Comparison of ENCODE assay signal across 19 mouse cellular contexts in genomic region chr11:46276168-46276567, GRCm38 (mm10). TPM values are rescaled to one million over a fixed set of nuclear protein-coding genes. Genes with fewer than 3 reads are reported as not detected.
A peak's percentile ranks its signal among the peaks of the same experiment; 100 is the strongest.
DNase-seq lines count a peak whose midpoint lies in the region; ATAC-seq and TF ChIP-seq lines count a peak whose summit lies in the region.
"Had no signal": no experiment of that assay in that cellular context is flagged by ENCODE, and none has a peak within 500 bp of the region (broad histone marks: within the 10 kb centered on the region; RNA-seq: fewer than 3 reads in every experiment).

No protein-coding gene starts in this region.

- 0 out of 2 replicates have a peak, but pooled peaks cover 4% of the 10 kb centered on the region for H3K4me1 ChIP-seq in heart, embryonic 10.5 days
- H3K4me1 ChIP-seq in heart, postnatal 0 days (ENCODE audit: control insufficient read depth, insufficient read depth) = 0 out of 2 replicates have a peak, but pooled peaks cover 4% of the 10 kb centered on the region
- H3K4me1 ChIP-seq: embryonic facial prominence, embryonic 12.5 days; forebrain, embryonic 15.5 days; heart, embryonic 13.5 days; hindbrain, embryonic 13.5 days had no signal

- intact Hi-C loops in heart, postnatal 25 days (cut with DNase I) = loop anchor here (5.0 kb wide), 1 partner anchor 36 kb away; the partner anchor contains the start of gene Cyfip2

- no peak overlapping the region for H3K9ac ChIP-seq in heart, postnatal 0 days (replicated peaks; ENCODE audit: low read depth, low read length)
- H3K9ac ChIP-seq: embryonic facial prominence, embryonic 12.5 days; forebrain, embryonic 15.5 days; heart, embryonic 13.5 days; hindbrain, embryonic 13.5 days had no signal

- DNase-seq in heart, adult 11 months = peak; percentile 94
- no peak for DNase-seq in heart, embryonic 10.5 days (ENCODE audit: low spot score)
- DNase-seq in heart, postnatal 0 days (ENCODE audit: low spot score) = no peak
- DNase-seq in heart, postnatal 25 days (ENCODE audit: low spot score) = no peak
- DNase-seq in layer of hippocampus, adult 2 months (ENCODE audit: low spot score in 2 of 2) = no peak
- no peak for DNase-seq in layer of hippocampus, adult 18-20 months (ENCODE audit: low spot score in 2 of 2)
- no peak for DNase-seq in urinary bladder, postnatal 36 days (ENCODE audit: low spot score in 2 of 2)
- DNase-seq: gastrocnemius, postnatal 36 days had no signal

- 0 out of 2 replicates have a peak, but pooled peaks cover 4% of the 10 kb centered on the region for H3K36me3 ChIP-seq in heart, embryonic 10.5 days
- H3K36me3 ChIP-seq in heart, postnatal 0 days (replicated peaks; ENCODE audit: control insufficient read depth, insufficient read depth, low read length) = peaks cover 3% of the 10 kb centered on the region; the same call in 1 of the 2 replicates

- no peak overlapping the region for H3K4me2 ChIP-seq in heart, postnatal 0 days (ENCODE audit: low read depth, low read length)
- H3K4me2 ChIP-seq: embryonic facial prominence, embryonic 12.5 days; forebrain, embryonic 15.5 days; heart, embryonic 13.5 days; hindbrain, embryonic 13.5 days had no signal

- H3K27ac ChIP-seq in heart, embryonic 10.5 days = no peak overlapping the region
- peak overlapping the region; percentile 47; the same call in 1 of the 2 replicates for H3K27ac ChIP-seq in heart, postnatal 0 days (ENCODE audit: low read depth)
- H3K27ac ChIP-seq in layer of hippocampus, adult 2 months = 0 out of 2 replicates have a peak overlapping the region, but pooled peaks have one; percentile 33
- H3K27ac ChIP-seq: embryonic facial prominence, embryonic 12.5 days; forebrain, embryonic 15.5 days; heart, embryonic 13.5 days; hindbrain, embryonic 13.5 days; hindbrain, postnatal 0 days had no signal

- H3K9me3 ChIP-seq in heart, embryonic 10.5 days = no peaks in the 10 kb centered on the region
- H3K9me3 ChIP-seq in heart, postnatal 0 days (replicated peaks; ENCODE audit: control insufficient read depth, low read length) = no peaks in the 10 kb centered on the region
- H3K9me3 ChIP-seq: embryonic facial prominence, embryonic 12.5 days; forebrain, embryonic 15.5 days; heart, embryonic 13.5 days; hindbrain, embryonic 13.5 days had no signal

- no peak for TF ChIP-seq EP300 in heart, postnatal 0 days (IDR thresholded peaks at IDR 0.05; ENCODE audit: low read depth)

- peak; percentile 45; the same call in 1 of the 2 replicates for ATAC-seq in heart, postnatal 0 days (ENCODE audit: insufficient read depth, low read depth)
- ATAC-seq: activated CD4-positive, CD25-positive, alpha-beta regulatory T cell, adult 4 months had no signal

- no peaks in the 10 kb centered on the region for H3K27me3 ChIP-seq in heart, embryonic 10.5 days (ENCODE audit: insufficient read depth, poor library complexity, severe bottlenecking)
- H3K27me3 ChIP-seq in heart, postnatal 0 days (ENCODE audit: control insufficient read depth, insufficient read depth, low read length) = no peaks in the 10 kb centered on the region
- H3K27me3 ChIP-seq: embryonic facial prominence, embryonic 12.5 days; forebrain, embryonic 15.5 days; heart, embryonic 13.5 days; hindbrain, embryonic 13.5 days; Patski had no signal

- TF ChIP-seq CTCF in heart, postnatal 0 days (IDR thresholded peaks at IDR 0.05; ENCODE audit: low read depth) = no peak
- no peak for TF ChIP-seq CTCF in layer of hippocampus, adult 2 months (conservative IDR thresholded peaks at IDR 0.05)

- WGBS in heart, embryonic 10.5 days = 82% methylated on average over 8 of the region's 8 CpGs
- WGBS in heart, postnatal 0 days = 66% methylated on average over 8 of the region's 8 CpGs

- H3K4me3 ChIP-seq in heart, embryonic 10.5 days = no peak overlapping the region
- H3K4me3 ChIP-seq in heart, postnatal 0 days (ENCODE audit: low read depth, low read length) = no peak overlapping the region
- no peak overlapping the region for H3K4me3 ChIP-seq in layer of hippocampus, adult 2 months
- H3K4me3 ChIP-seq: embryonic facial prominence, embryonic 12.5 days; forebrain, embryonic 15.5 days; heart, embryonic 13.5 days; hindbrain, embryonic 13.5 days had no signal

RNA-seq across cellular contexts. Expression of gene Cyfip2, which starts 36.5 kb away (rescaled TPM):
- polyA plus RNA-seq in heart, embryonic 10.5 days (2016; fragmentation: Nextera tagmentation; extraction: Ambion mirVana) = 4.7 and 7.3 TPM in 2 replicates
- 15.6 and 22.4 TPM in 2 replicates for total RNA-seq in heart, postnatal 0 days (2014; rRNA removed; ENCODE audit: low replicate concordance)
- polyA plus RNA-seq in heart, postnatal 0 days (2015; fragmentation: Nextera tagmentation; extraction: Ambion mirVana) = 6.0 and 6.3 TPM in 2 replicates
- total RNA-seq in heart, postnatal 25 days (2021) = 10 to 100 TPM; 54.1 to 55.3 TPM
- total RNA-seq in layer of hippocampus, adult 2 months (2021) = 100 to 1,000 TPM; 530 to 540 TPM
- total RNA-seq in layer of hippocampus, adult 18-20 months (2021) = 100 to 1,000 TPM; 536 to 551 TPM

RNA-seq across cellular contexts. Expression of gene Fndc9, which starts 40.8 kb away (rescaled TPM):
- polyA plus RNA-seq in heart, embryonic 10.5 days (2016; fragmentation: Nextera tagmentation; extraction: Ambion mirVana) = 0.07 and 0.18 TPM in 2 replicates
- total RNA-seq in heart, postnatal 0 days (2014; rRNA removed; ENCODE audit: low replicate concordance) = not detected in 2 replicates
- not detected in 2 replicates for polyA plus RNA-seq in heart, postnatal 0 days (2015; fragmentation: Nextera tagmentation; extraction: Ambion mirVana)
- not detected for total RNA-seq in heart, postnatal 25 days (2021)
- total RNA-seq in layer of hippocampus, adult 2 months (2021) = 1 to 10 TPM in 1 of 2 experiments, under 1 TPM in 1; 0.72 to 1.0 TPM
- total RNA-seq in layer of hippocampus, adult 18-20 months (2021) = 1 to 10 TPM in 1 of 2 experiments, under 1 TPM in 1; 0.63 to 1.3 TPM
- total RNA-seq: adrenal gland, adult 18-20 months; adrenal gland, postnatal 14 days; gastrocnemius, adult 8-10 months; gastrocnemius, postnatal 36 days; hematopoietic stem cell, adult 5-6 weeks had no signal

Comparison
In these comparisons a context has a peak if more than half of its experiments do, and no peak if none do; other contexts are left out.
1. RNA of gene Cyfip2, which starts 36.5 kb away (total RNA-seq): 536 to 551 TPM in layer of hippocampus, adult 18-20 months and 530 to 540 TPM in layer of hippocampus, adult 2 months; 54.1 to 55.3 TPM in heart, postnatal 25 days and 15.6 to 22.4 TPM in heart, postnatal 0 days; every median in the first group is over 4 times any median in the second.